Mouse (Mus musculus): Measurements from ENCODE around the gene Fam205c. TPM values are rescaled to one million over a fixed set of nuclear protein-coding genes. Genes with fewer than 3 reads are reported as not detected.

Gene Fam205c
- polyA plus RNA-seq, 1 experiment from 2014 or later = not detected

GRCm38 (mm10) chr4:42903942-42904341, 29.9 kb upstream of the Fam205c start:
- WGBS = 88% methylated on average over 1 of the region's 1 CpGs
- no peak for ATAC-seq (ENCODE audit: insufficient number of reproducible peaks, insufficient read depth, low FRiP score, low TSS enrichment, low read depth)

DNA sequence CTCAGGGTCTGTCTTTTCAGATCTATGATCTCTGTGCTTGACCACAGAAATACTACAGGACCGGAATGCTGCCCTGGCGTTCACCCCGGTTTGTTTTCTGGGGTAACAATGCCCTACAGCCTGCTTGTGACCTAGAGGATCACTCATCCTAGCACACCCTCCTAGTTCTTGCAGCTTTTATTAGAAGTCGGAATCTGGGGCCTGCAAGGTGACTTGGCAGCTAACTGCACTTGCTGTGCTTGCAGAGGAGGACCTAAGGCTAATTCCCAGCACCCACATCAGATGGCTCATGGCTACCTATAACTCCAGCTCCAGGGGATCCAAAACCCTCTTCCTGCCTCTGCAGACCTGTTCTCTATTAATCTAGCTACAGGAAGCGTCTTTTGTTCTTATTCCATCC, 28.7 kb upstream of the Fam205c start:
- H3K4me1 ChIP-seq (replicated peaks) = no peaks in the 10 kb centered on the region
- H3K9me3 ChIP-seq = no peaks in the 10 kb centered on the region
- H3K4me2 ChIP-seq = no peak overlapping the region
- H3K36me3 ChIP-seq = no peaks in the 10 kb centered on the region
- H3K9ac ChIP-seq (replicated peaks) = no peak overlapping the region
- no peak overlapping the region for H3K4me3 ChIP-seq (replicated peaks)
- 0 out of 2 replicates have a peak, but pooled peaks cover 3% of the 10 kb centered on the region for H3K27me3 ChIP-seq
- H3K27ac ChIP-seq = no peak overlapping the region
- WGBS = 90% methylated on average over 5 of the region's 5 CpGs
- no peak for ATAC-seq (ENCODE audit: insufficient number of reproducible peaks, insufficient read depth, low FRiP score, low TSS enrichment, low read depth)

More at GRCm38 (mm10) chr4:42903942-42904341, 29.9 kb upstream of the Fam205c start:
- Histone ChIP-seq H3K27ac (no peak overlapping the region), H3K27me3 (0 out of 2 replicates have a peak, but pooled peaks cover 3% of the 10 kb centered on the region), H3K4me3 (replicated peaks) (no peak overlapping the region), H3K9ac (replicated peaks) (no peak overlapping the region), H3K4me2 (no peak overlapping the region), H3K4me1 (replicated peaks) (no peaks in the 10 kb centered on the region), H3K9me3 (no peaks in the 10 kb centered on the region), H3K36me3 (no peaks in the 10 kb centered on the region)

- WGBS = 57% methylated on average over 9 of the region's 9 CpGs
- no peak for ATAC-seq (ENCODE audit: insufficient number of reproducible peaks, insufficient read depth, low FRiP score, low TSS enrichment, low read depth)
- H3K36me3 ChIP-seq = no peaks in the 10 kb centered on the region
- H3K4me2 ChIP-seq = no peak overlapping the region
- no peaks in the 10 kb centered on the region for H3K4me1 ChIP-seq (replicated peaks)
- H3K4me3 ChIP-seq (replicated peaks) = no peak overlapping the region
- H3K27ac ChIP-seq = no peak overlapping the region
- H3K27me3 ChIP-seq = 0 out of 2 replicates have a peak, but pooled peaks cover 3% of the 10 kb centered on the region
- H3K9ac ChIP-seq (replicated peaks) = no peak overlapping the region
- no peaks in the 10 kb centered on the region for H3K9me3 ChIP-seq
These were observed 28.1 kb upstream of the Fam205c start for GRCm38 (mm10) chr4:42902174-42902573.

GRCm38 (mm10) chr4:42900878-42901277, 26.8 kb upstream of the Fam205c start:
- H3K4me2 ChIP-seq = no peak overlapping the region
- H3K4me1 ChIP-seq (replicated peaks) = no peaks in the 10 kb centered on the region
- no peak overlapping the region for H3K27ac ChIP-seq
- 71% methylated on average over 5 of the region's 5 CpGs for WGBS
- ATAC-seq (ENCODE audit: insufficient number of reproducible peaks, insufficient read depth, low FRiP score, low TSS enrichment, low read depth) = no peak
- H3K9ac ChIP-seq (replicated peaks) = no peak overlapping the region
- H3K9me3 ChIP-seq = no peaks in the 10 kb centered on the region
- no peaks in the 10 kb centered on the region for H3K36me3 ChIP-seq
- H3K27me3 ChIP-seq = 0 out of 2 replicates have a peak, but pooled peaks cover 3% of the 10 kb centered on the region
- no peak overlapping the region for H3K4me3 ChIP-seq (replicated peaks)

DNA sequence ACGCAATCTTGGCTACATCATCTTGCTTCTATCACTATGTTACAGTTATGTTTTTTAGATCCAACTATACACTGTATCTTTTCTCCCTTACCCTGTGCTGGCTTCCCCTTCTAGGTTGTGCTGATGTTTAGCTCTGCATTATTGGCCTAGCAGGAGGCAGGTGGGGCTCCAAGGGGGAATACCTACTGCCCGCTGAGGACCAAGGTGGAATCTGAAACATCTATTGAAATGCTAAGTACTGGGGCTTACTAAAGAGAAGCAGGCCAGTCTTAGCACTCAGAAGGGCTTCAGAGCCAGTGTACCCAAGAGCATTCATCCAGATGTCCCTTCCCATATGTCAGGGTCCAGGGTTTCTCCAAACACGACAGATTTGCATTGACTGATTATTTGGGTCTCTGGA, 24.9 kb upstream of the Fam205c start:
- no peak overlapping the region for H3K4me2 ChIP-seq
- no peak overlapping the region for H3K4me3 ChIP-seq (replicated peaks)
- ATAC-seq (ENCODE audit: insufficient number of reproducible peaks, insufficient read depth, low FRiP score, low TSS enrichment, low read depth) = no peak
- H3K9ac ChIP-seq (replicated peaks) = no peak overlapping the region
- no peak overlapping the region for H3K27ac ChIP-seq
- no peaks in the 10 kb centered on the region for H3K27me3 ChIP-seq
- no peaks in the 10 kb centered on the region for H3K36me3 ChIP-seq
- no peaks in the 10 kb centered on the region for H3K9me3 ChIP-seq
- 43% methylated on average over 3 of the region's 3 CpGs for WGBS
- no peaks in the 10 kb centered on the region for H3K4me1 ChIP-seq (replicated peaks)

- no peaks in the 10 kb centered on the region for H3K36me3 ChIP-seq
- H3K4me3 ChIP-seq (replicated peaks) = no peak overlapping the region
- H3K27ac ChIP-seq = no peak overlapping the region
- H3K9ac ChIP-seq (replicated peaks) = no peak overlapping the region
- ATAC-seq (ENCODE audit: insufficient number of reproducible peaks, insufficient read depth, low FRiP score, low TSS enrichment, low read depth) = no peak
- no peaks in the 10 kb centered on the region for H3K4me1 ChIP-seq (replicated peaks)
- no peaks in the 10 kb centered on the region for H3K27me3 ChIP-seq
- no peaks in the 10 kb centered on the region for H3K9me3 ChIP-seq
- no peak overlapping the region for H3K4me2 ChIP-seq
- WGBS = 84% methylated on average over 7 of the region's 7 CpGs
These were observed 21.1 kb upstream of the Fam205c start for GRCm38 (mm10) chr4:42895118-42895517.

DNA sequence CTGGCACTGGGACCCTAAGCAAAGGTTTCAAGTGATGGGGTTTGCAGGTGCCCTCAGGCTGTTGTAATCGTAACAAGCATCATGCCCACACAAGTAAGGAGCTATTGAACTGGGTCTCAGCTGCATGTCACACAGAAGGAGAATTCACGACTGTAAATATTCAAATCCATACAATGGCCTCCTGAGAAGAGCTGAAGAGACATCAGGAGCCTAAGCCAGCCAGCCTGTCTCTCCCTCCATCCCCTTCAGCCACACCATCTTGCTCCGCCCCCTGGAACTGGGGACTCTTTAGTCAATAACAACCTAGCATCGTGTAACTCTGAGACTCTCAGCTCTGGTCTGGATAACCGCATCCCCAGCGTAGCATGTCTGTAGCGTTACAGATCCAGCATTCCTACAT, 17.1 kb upstream of the Fam205c start:
- Histone ChIP-seq H3K9me3 (no peaks in the 10 kb centered on the region), H3K4me1 (replicated peaks) (no peaks in the 10 kb centered on the region), H3K27ac (no peak overlapping the region), H3K4me2 (no peak overlapping the region), H3K36me3 (no peaks in the 10 kb centered on the region), H3K9ac (replicated peaks) (no peak overlapping the region), H3K27me3 (no peaks in the 10 kb centered on the region), H3K4me3 (replicated peaks) (no peak overlapping the region)
- no peak for ATAC-seq (ENCODE audit: insufficient number of reproducible peaks, insufficient read depth, low FRiP score, low TSS enrichment, low read depth)
- 65% methylated on average over 7 of the region's 7 CpGs for WGBS

- Histone ChIP-seq H3K36me3 (no peaks in the 10 kb centered on the region), H3K4me2 (no peak overlapping the region), H3K27me3 (no peaks in the 10 kb centered on the region), H3K9me3 (no peaks in the 10 kb centered on the region), H3K27ac (no peak overlapping the region), H3K4me3 (replicated peaks) (no peak overlapping the region), H3K4me1 (replicated peaks) (no peaks in the 10 kb centered on the region), H3K9ac (replicated peaks) (no peak overlapping the region)
- 93% methylated on average over 6 of the region's 6 CpGs for WGBS
- no peak for ATAC-seq (ENCODE audit: insufficient number of reproducible peaks, insufficient read depth, low FRiP score, low TSS enrichment, low read depth)
These were observed 14.8 kb upstream of the Fam205c start for GRCm38 (mm10) chr4:42888806-42889205.

DNA sequence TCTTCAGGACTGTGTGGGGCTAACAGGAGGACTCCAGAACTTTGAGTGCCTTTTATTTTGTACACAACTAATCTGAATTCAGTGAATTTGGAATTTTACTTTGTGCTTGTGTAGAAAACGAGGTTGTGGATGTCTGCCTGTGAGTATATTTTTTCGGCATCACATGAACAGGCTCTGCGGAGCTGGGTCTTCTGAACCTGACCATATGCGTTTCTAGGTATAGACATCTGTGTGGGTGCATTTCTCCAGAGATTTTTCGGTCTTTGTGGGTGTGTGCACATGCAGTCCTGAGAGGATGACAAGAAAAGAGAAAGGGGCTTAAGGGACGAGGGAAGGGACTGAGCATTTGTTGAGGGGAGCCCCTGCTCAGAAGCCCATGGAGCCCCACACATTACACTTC, 12.9 kb upstream of the Fam205c start:
- Histone ChIP-seq H3K4me2 (no peak overlapping the region), H3K27ac (no peak overlapping the region), H3K9me3 (no peaks in the 10 kb centered on the region), H3K27me3 (no peaks in the 10 kb centered on the region), H3K4me1 (replicated peaks) (no peaks in the 10 kb centered on the region), H3K36me3 (no peaks in the 10 kb centered on the region), H3K9ac (replicated peaks) (no peak overlapping the region), H3K4me3 (replicated peaks) (no peak overlapping the region)
- ATAC-seq (ENCODE audit: insufficient number of reproducible peaks, insufficient read depth, low FRiP score, low TSS enrichment, low read depth) = no peak
- WGBS = 89% methylated on average over 6 of the region's 6 CpGs

DNA sequence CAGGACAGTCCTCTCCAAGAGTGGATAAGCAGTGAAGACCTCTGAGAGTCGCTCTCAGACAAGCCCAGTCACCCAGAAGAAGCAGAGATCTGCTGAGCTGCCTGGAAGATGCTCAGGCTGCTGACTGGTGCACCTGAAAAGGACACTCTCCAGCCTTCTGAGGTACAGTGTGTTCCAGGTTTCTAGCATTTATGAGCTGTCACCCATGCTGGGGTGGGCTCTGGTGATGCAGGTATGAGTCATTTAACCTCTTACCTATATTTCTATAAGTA, 6.6 kb upstream of the Fam205c start:
- Histone ChIP-seq H3K4me3 (replicated peaks) (no peak overlapping the region), H3K4me1 (replicated peaks) (no peaks in the 10 kb centered on the region), H3K9me3 (no peaks in the 10 kb centered on the region), H3K36me3 (no peaks in the 10 kb centered on the region), H3K4me2 (no peak overlapping the region), H3K9ac (replicated peaks) (no peak overlapping the region), H3K27ac (no peak overlapping the region), H3K27me3 (no peaks in the 10 kb centered on the region)
- 67% methylated on average over 1 of the region's 1 CpGs for whole genome bisulfite sequencing
- no peak for ATAC-seq (ENCODE audit: insufficient number of reproducible peaks, insufficient read depth, low FRiP score, low TSS enrichment, low read depth)

GRCm38 (mm10) chr4:42879829-42880676, 6.0 kb upstream of the Fam205c start:
- Histone ChIP-seq H3K27me3 (no peaks in the 10 kb centered on the region), H3K36me3 (no peaks in the 10 kb centered on the region), H3K4me2 (no peak overlapping the region), H3K27ac (no peak overlapping the region), H3K4me1 (replicated peaks) (no peaks in the 10 kb centered on the region), H3K4me3 (replicated peaks) (no peak overlapping the region), H3K9me3 (no peaks in the 10 kb centered on the region), H3K9ac (replicated peaks) (no peak overlapping the region)
- WGBS = 77% methylated on average over 16 of the region's 16 CpGs
- no peak for ATAC-seq (ENCODE audit: insufficient number of reproducible peaks, insufficient read depth, low FRiP score, low TSS enrichment, low read depth)

- no peak overlapping the region for H3K27ac ChIP-seq
- no peaks in the 10 kb centered on the region for H3K36me3 ChIP-seq
- H3K4me2 ChIP-seq = no peak overlapping the region
- ATAC-seq (ENCODE audit: insufficient number of reproducible peaks, insufficient read depth, low FRiP score, low TSS enrichment, low read depth) = no peak
- WGBS = 78% methylated on average over 2 of the region's 2 CpGs
- H3K4me1 ChIP-seq (replicated peaks) = no peaks in the 10 kb centered on the region
- H3K27me3 ChIP-seq = no peaks in the 10 kb centered on the region
- H3K4me3 ChIP-seq (replicated peaks) = no peak overlapping the region
- H3K9ac ChIP-seq (replicated peaks) = no peak overlapping the region
- no peaks in the 10 kb centered on the region for H3K9me3 ChIP-seq
These were observed 3.6 kb upstream of the Fam205c start for GRCm38 (mm10) chr4:42877657-42878056.

All from limb, embryonic 12.5 days (tissue).